In genomic region chr1:156217393-156217792, GRCm38 (mm10) we compare ENCODE assay signal across 7 mouse cellular contexts. TPM values are rescaled to one million over a fixed set of nuclear protein-coding genes. Genes with fewer than 3 reads are reported as not detected.
DNase-seq lines count a peak whose midpoint lies in the region; ATAC-seq lines count a peak whose summit lies in the region.

No protein-coding gene starts in this region.

- H3K9ac ChIP-seq in forebrain, embryonic 12.5 days, result no peak overlapping the region
- H3K9ac ChIP-seq in midbrain, embryonic 15.5 days, result no peak overlapping the region

- H3K9me3 ChIP-seq in forebrain, embryonic 12.5 days, result no peaks in the 10 kb centered on the region
- no peaks in the 10 kb centered on the region for H3K9me3 ChIP-seq in midbrain, embryonic 15.5 days

- peak; percentile 79 for ATAC-seq in megakaryocyte-erythroid progenitor cell, adult 5-6 weeks (replicated peaks; ENCODE audit: low FRiP score, low TSS enrichment, poor library complexity, severe bottlenecking)
- no peak for ATAC-seq in forebrain, embryonic 12.5 days (ENCODE audit: low FRiP score)
- no peak for ATAC-seq in midbrain, embryonic 15.5 days (replicated peaks)

- H3K4me3 ChIP-seq in forebrain, embryonic 12.5 days (replicated peaks), result no peak overlapping the region
- H3K4me3 ChIP-seq in midbrain, embryonic 15.5 days, result no peak overlapping the region

- H3K27me3 ChIP-seq in forebrain, embryonic 12.5 days, result no peaks in the 10 kb centered on the region
- no peaks in the 10 kb centered on the region for H3K27me3 ChIP-seq in midbrain, embryonic 15.5 days (replicated peaks)

- H3K36me3 ChIP-seq in forebrain, embryonic 12.5 days (replicated peaks), result no peaks in the 10 kb centered on the region
- no peaks in the 10 kb centered on the region for H3K36me3 ChIP-seq in midbrain, embryonic 15.5 days (replicated peaks)

- intact Hi-C loops in heart, postnatal 36 days (cut with DNase I), result no loop called here

- no peak overlapping the region for H3K27ac ChIP-seq in forebrain, embryonic 12.5 days
- H3K27ac ChIP-seq in midbrain, embryonic 15.5 days, result no peak overlapping the region

- peaks cover 11% of the 10 kb centered on the region for H3K4me1 ChIP-seq in forebrain, embryonic 12.5 days
- H3K4me1 ChIP-seq in midbrain, embryonic 15.5 days, result peaks cover 4% of the 10 kb centered on the region

- peak; percentile 20 for DNase-seq in retina, postnatal 1 day
- DNase-seq in retina, embryonic 14.5 days (ENCODE audit: low spot score), result no peak
- DNase-seq in c-Kit-positive CD71-positive TER-119-negative erythroid progenitor cells, embryonic 14.5 days (ENCODE audit: low read depth), result peak; percentile 78
- peak; percentile 25 to 26 for DNase-seq in heart, postnatal 36 days

- 59% methylated on average over 3 of the region's 3 CpGs for WGBS in forebrain, embryonic 12.5 days
- WGBS in midbrain, embryonic 15.5 days, result 79% methylated on average over 3 of the region's 3 CpGs

- H3K4me2 ChIP-seq in forebrain, embryonic 12.5 days, result no peak overlapping the region
- H3K4me2 ChIP-seq in midbrain, embryonic 15.5 days, result no peak overlapping the region

RNA-seq across cellular contexts. Expression of gene Fam163a, which starts 12.6 kb away (rescaled TPM):
- under 1 TPM in 1 of 2 experiments, not detected in 1; 0.08 TPM for total RNA-seq in heart, postnatal 36 days (2021)
- not detected in 2 replicates for total RNA-seq in megakaryocyte-erythroid progenitor cell, adult 5-6 weeks (2014; fragmentation: Nextera tagmentation)
- total RNA-seq in megakaryocyte-erythroid progenitor cell, adult 5-6 weeks (2017), result 0.30 TPM in 1 of 2 replicates, not detected in the other
- polyA plus RNA-seq in forebrain, embryonic 12.5 days (2016; fragmentation: Nextera tagmentation; extraction: Ambion mirVana), result 2.7 and 3.7 TPM in 2 replicates
- 6.5 and 7.5 TPM in 2 replicates for polyA plus RNA-seq in midbrain, embryonic 15.5 days (2015; fragmentation: Nextera tagmentation; extraction: Ambion mirVana)
